ENCODE assay signal across 11 mouse cellular contexts in the genomic region with DNA sequence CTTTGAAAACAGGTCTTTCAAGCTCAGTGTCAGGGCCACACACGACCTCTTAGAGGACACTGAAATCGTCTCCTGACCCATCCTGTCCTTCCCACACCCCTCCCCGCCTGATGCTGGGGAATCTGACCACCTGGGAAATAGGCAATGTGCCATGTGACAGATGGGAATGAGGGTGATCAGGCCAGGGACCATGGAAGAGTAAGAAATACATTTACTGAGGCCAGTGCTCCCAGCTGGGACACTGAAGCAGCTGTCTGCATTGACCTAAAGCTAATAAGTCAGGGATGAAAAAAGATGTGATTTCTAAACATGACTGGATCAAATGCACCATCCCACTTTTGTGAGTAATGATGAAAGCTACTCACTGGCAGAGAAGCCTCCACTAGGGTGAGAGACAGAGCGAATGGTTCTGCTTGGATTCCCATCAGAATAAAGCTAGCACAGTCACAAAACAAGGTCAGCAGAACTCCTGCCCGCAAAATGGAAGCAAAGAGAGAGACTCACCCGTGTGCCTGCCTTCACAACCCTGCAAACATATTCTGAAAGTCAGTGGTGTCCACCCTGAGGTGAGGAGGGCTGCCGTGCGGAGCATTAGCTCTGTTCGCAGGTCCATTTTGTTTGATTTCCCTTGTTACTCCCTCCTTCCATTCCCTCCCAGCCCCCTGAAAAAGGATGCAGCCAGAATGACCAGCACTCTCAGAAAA.
DNase-seq lines count a peak whose midpoint lies in the region; ATAC-seq lines count a peak whose summit lies in the region.
"Had no signal": no experiment of that assay in that cellular context is flagged by ENCODE, and none has a peak within 500 bp of the region (broad histone marks: within the 10 kb centered on the region; RNA-seq: fewer than 3 reads in every experiment).

No protein-coding gene starts in this region.

- H3K36me3 ChIP-seq in hindbrain, embryonic 15.5 days, result no peaks in the 10 kb centered on the region
- no peaks in the 10 kb centered on the region for H3K36me3 ChIP-seq in neural tube, embryonic 15.5 days
- peaks cover 47% of the 10 kb centered on the region for H3K36me3 ChIP-seq in kidney, embryonic 15.5 days
- H3K36me3 ChIP-seq: liver, embryonic 13.5 days had no signal

- H3K4me2 ChIP-seq in hindbrain, embryonic 15.5 days, result peak overlapping the region; percentile 33; the same call in 1 of the 2 replicates
- no peak overlapping the region for H3K4me2 ChIP-seq in neural tube, embryonic 15.5 days
- H3K4me2 ChIP-seq in kidney, embryonic 15.5 days, result no peak overlapping the region
- H3K4me2 ChIP-seq: heart, embryonic 11.5 days; liver, embryonic 13.5 days had no signal

- peaks cover 25% of the 10 kb centered on the region for H3K4me1 ChIP-seq in hindbrain, embryonic 15.5 days (replicated peaks)
- H3K4me1 ChIP-seq in neural tube, embryonic 15.5 days, result peaks cover 7% of the 10 kb centered on the region; the same call in 1 of the 2 replicates
- H3K4me1 ChIP-seq in kidney, embryonic 15.5 days, result no peaks in the 10 kb centered on the region
- H3K4me1 ChIP-seq: liver, embryonic 13.5 days had no signal

- H3K27ac ChIP-seq in hindbrain, embryonic 15.5 days (replicated peaks), result peak overlapping the region; percentile 82
- peak overlapping the region; percentile 76 for H3K27ac ChIP-seq in neural tube, embryonic 15.5 days (replicated peaks)
- no peak overlapping the region for H3K27ac ChIP-seq in kidney, embryonic 15.5 days
- H3K27ac ChIP-seq: liver, embryonic 13.5 days had no signal

- peak; percentile 43 to 47 for DNase-seq in layer of hippocampus, postnatal 14 days (ENCODE audit: low spot score in 2 of 2)
- DNase-seq in layer of hippocampus, adult 8-10 months (ENCODE audit: low spot score in 2 of 2), result no peak
- DNase-seq in cerebellum, postnatal 10 days, result peak; percentile 95 to 96
- DNase-seq in lung, postnatal 14 days, result no peak
- no peak for DNase-seq in embryo, embryonic 10.5 days (ENCODE audit: low spot score)
- DNase-seq: kidney, adult 2 months; liver, embryonic 13.5 days had no signal

- peak overlapping the region; percentile 19; the same call in 1 of the 2 replicates for H3K9ac ChIP-seq in hindbrain, embryonic 15.5 days
- H3K9ac ChIP-seq in neural tube, embryonic 15.5 days (replicated peaks), result no peak overlapping the region
- no peak overlapping the region for H3K9ac ChIP-seq in kidney, embryonic 15.5 days
- H3K9ac ChIP-seq: liver, embryonic 13.5 days had no signal

- peak; percentile 54 for ATAC-seq in hindbrain, embryonic 15.5 days (ENCODE audit: low FRiP score, low read depth)
- peak; percentile 18; the same call in 1 of the 2 replicates for ATAC-seq in neural tube, embryonic 15.5 days (ENCODE audit: low FRiP score)
- ATAC-seq in kidney, embryonic 15.5 days (replicated peaks; ENCODE audit: low FRiP score), result no peak

- WGBS in hindbrain, embryonic 15.5 days, result 51% methylated on average over 9 of the region's 9 CpGs
- WGBS in neural tube, embryonic 15.5 days, result 53% methylated on average over 9 of the region's 9 CpGs
- 83% methylated on average over 9 of the region's 9 CpGs for WGBS in kidney, embryonic 15.5 days

- H3K4me3 ChIP-seq in hindbrain, embryonic 15.5 days, result no peak overlapping the region
- H3K4me3 ChIP-seq in neural tube, embryonic 15.5 days (replicated peaks), result no peak overlapping the region
- H3K4me3 ChIP-seq in kidney, embryonic 15.5 days (replicated peaks), result no peak overlapping the region
- H3K4me3 ChIP-seq: liver, embryonic 13.5 days had no signal

- H3K27me3 ChIP-seq in hindbrain, embryonic 15.5 days, result no peaks in the 10 kb centered on the region
- H3K27me3 ChIP-seq in neural tube, embryonic 15.5 days (replicated peaks), result no peaks in the 10 kb centered on the region
- no peaks in the 10 kb centered on the region for H3K27me3 ChIP-seq in kidney, embryonic 15.5 days
- H3K27me3 ChIP-seq: liver, embryonic 13.5 days had no signal

- no peaks in the 10 kb centered on the region for H3K9me3 ChIP-seq in hindbrain, embryonic 15.5 days
- no peaks in the 10 kb centered on the region for H3K9me3 ChIP-seq in neural tube, embryonic 15.5 days (replicated peaks)
- H3K9me3 ChIP-seq in kidney, embryonic 15.5 days (replicated peaks), result no peaks in the 10 kb centered on the region
- H3K9me3 ChIP-seq: liver, embryonic 13.5 days had no signal

Comparison
In these comparisons a context has a peak if more than half of its experiments do, and no peak if none do; other contexts are left out.
1. DNase-seq: peak in layer of hippocampus, postnatal 14 days (2 of 2) and cerebellum, postnatal 10 days (2 of 2); none in layer of hippocampus, adult 8-10 months (0 of 2), lung, postnatal 14 days (single experiment) and embryo, embryonic 10.5 days (single experiment).